Mouse (Mus musculus): ENCODE data around the gene Spats2l.

Gene Spats2l

DNA sequence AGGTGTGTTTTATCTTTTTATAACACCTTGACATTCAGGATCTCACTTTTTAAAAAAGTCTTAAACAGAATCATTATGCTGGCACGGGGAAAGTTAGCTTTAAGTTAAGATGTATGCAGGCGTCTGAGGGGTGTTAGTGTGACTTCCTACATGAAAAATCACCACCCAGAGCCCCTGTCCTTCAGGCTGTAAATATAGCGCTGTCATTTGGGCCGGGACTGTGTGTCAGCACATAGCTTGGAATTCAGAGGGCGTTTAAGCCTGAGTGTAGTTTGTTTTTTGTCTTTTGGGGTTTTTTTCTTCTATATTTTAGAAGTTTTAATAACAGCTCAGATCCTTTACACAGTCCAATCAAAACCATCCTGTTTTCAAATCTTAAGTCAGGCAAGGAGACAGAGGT lies 115.8 kb downstream of the Spats2l start:
- CTCF ChIA-PET, result no interaction called here

DNA sequence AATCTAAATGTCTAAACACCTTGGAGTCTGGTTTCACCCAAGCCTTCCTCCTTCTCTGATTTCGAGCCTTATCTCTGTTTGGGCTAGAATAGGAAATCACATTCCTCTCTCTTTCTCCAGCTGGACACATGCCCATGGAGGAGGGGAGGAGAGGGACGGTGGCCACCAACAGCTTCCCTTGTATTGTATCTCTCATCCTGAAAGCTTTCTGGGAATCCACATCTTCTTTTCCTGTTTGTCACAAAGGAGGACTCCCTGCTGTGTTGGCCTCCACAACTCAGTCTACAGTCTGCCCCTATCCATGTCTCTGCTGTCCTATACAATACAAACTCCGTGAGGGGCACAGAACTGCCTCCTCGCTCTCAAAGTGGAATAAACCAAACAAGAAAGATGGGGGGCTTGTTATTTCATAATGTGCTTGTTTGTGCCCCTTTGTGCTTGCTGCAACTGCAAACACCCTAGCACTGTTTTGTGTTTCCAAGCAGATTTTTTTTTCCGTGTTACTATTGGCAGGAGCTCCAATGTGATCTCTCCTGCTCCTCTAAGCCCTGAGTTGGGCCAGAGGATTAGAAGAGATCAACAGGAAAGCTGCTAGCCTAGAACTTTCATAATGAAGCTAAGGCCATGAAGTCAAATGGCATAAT lies 116.4 kb downstream of the Spats2l start:
- CTCF ChIA-PET, result no interaction called here

DNA sequence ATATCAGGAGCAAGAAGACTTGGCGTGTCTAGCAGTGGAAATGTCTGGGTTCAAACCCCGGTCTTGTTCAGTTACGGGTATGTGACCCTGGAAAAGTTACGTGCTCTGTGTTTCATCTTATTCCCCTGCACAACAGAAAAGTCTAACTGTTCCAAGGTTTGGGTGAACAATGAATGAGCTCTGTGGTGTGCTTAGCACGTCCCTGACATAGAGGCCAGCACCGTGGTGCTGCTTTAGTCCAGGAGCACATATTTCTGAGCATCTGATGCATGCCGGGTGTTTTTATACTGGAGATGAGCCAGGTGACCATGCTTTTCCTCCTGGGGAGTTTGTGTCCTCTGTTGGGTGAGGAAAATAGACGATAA lies 116.9 kb downstream of the Spats2l start:
- CTCF ChIA-PET, result no interaction called here

DNA sequence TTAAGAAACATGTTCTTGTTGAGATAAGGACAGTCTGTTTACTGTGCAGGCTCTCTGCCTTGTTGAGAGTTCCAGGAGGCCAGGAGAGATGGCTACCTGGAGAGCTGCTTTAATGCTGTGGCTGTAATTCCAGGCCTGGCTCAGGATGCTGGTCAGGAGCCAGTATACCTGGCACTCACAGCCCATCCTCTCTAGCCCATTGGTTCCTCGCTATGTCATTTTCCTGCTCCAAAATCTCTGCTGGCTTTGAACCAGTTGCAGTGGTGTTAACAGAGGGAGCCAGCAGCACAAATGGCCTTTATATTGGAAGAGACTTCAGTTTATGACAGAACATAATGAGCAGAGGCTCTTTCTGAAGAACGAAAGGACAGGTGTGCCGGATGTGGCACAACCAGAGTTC lies 127.5 kb downstream of the Spats2l start:
- CTCF ChIA-PET, result no interaction called here

DNA sequence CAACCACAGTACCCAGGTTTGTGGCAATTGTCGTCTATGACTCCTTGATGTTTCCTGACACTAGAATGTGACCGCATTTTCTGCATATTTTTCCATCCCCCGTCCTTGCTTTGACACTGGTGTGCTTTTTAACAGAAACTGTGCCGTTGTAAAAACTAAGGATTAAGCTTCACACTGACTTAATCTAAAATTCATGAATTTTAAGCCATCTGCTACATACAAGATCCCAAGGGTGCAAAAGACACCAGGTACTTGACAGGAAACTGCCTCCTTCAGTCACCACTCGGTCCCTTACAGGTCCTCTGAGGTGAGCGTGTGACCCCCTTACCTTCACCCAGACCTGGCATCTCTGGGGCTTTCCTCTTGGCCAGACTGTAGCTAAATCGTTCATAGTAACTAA lies 129.8 kb downstream of the Spats2l start:
- CTCF ChIA-PET, result no interaction called here

DNA sequence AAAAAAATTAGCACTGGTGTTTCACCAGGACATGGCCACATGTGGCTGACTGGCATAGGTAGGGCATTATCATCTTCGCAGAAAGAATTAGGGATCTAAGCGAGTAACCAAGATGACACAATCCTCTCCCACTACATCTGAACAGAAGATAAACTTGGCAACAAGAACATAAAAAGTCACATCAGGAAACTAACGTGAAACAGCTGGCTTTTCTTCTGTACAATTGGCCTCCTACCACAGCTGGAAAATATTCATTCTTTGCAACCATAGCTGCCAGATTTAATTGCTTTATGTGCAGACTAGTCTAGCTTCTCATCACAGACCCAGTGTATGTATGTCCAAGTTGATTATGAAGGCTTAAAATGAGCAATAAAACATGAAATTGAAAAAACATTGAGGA lies 131.9 kb downstream of the Spats2l start:
- CTCF ChIA-PET, result no interaction called here

DNA sequence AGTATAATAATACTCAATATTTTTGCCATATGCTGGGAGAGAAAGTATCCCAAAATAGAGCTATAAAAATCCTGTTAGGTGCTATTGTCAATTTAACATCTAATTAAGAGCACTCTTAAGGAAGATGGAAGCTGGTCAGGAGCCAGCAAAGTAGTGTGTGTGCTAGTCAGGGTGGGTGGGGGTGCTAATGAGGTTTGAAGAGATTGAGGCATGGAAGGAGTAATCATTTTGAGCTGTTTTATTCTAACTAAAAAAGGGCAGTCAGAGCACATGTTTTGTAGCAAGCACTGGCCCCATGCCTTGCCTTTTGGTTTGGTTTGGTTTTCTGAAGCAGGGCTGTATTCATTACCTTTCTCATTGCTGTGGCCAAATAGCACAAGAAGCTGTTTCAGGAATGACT lies 132.3 kb downstream of the Spats2l start:
- CTCF ChIA-PET, result interaction anchor here (0.6 kb wide), 1 partner anchor 27 kb away, joined by 4 read pairs; no protein-coding TSS in a partner anchor

DNA sequence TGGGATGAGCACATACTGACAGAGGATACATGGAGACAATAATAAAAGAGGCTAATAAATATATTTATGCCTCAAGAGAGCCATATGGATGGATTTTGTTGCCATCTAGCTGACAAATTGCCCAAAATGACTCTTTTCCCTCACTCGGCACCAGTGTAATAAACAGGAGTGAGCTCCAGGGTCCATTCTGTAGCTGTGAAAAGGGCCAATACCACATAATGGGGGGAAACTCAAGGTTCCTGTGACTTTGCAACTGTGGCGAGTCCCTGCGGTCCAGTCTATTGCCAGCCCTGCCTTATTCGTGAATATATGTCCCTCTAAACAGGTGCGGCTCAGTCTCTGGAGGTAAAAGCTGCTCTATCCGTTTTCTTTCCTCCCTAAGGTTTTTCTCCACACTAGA lies 137.6 kb downstream of the Spats2l start:
- CTCF ChIA-PET, result no interaction called here

DNA sequence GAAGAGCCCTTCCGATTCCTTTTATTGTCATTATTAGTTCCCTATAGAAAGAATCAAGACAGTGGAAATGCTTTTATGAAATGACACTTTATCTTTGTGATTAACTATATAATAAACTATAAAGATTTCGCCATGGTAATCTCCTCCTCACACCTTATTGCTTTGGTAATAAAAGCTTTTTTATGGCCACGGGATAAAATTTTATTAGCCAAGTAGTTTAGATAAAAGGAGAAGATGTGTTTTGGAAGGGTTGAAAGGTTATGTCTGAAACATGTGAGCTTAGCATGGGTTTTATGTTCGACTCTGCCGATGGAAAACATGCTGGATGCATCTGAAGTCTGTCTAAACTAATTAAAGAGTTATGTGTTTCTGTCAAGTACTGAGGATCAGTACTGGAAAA lies 143.4 kb downstream of the Spats2l start:
- CTCF ChIA-PET, result interaction anchor here (0.5 kb wide), 1 partner anchor 884 kb away, joined by 3 read pairs; no protein-coding TSS in a partner anchor

DNA sequence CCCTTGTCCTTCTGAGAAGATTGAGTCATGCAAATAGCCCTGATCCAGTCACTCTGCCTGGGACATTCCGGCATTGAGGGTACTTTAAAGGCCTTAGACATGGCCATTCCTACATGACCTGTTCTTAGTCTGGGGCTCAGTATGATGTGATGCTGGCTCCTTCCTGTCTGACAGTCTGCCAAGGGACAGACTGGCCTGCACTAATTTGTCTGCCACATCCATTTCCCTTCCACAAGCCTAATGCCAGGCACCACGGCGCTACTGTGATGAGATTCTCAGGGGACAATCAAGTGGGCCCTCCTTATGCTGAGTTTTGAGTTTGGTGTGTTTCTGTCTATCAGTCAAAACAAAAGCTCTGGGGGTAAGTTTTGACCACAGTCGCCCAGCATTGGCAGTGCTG lies 144.6 kb downstream of the Spats2l start:
- CTCF ChIA-PET, result no interaction called here

DNA sequence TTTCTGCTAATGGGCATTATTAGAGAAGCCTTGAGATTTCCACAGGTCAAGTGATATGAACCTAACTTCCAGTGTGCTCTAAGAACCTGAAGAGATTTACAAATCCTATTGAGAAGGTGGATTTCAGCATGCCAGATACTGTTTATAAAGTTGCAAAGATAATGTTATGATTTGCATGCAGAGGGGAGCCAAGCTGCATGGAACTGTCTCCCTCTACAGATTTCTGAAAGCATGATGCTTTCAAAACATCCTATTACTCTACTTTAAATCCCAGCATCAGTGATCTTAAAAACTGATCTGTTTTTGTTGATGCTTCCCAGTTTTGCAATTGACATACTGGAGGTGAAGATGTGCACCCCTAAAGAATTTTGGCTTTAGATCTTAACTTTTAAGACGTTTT lies 160.3 kb downstream of the Spats2l start:
- CTCF ChIA-PET, result no interaction called here

DNA sequence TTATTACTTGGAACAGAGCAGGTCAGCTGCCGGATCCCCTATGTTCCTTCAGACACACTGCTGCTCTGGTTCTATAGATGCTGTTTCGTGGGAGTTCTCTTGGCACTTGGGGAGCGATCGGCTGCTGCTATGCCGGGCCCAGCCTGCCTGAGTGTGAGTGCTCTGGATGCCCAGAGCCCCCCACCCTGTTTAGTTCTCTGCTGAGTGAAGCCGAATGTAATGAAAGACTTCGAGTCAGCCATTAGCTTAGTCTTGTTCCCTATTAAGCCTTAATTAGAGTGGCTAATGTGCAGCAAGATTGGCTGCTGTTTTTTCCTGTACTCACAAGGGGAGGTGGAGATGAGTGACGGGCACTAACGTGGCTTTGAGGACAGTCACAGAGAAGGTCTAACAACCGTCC lies 166.7 kb downstream of the Spats2l start:
- CTCF ChIA-PET, result no interaction called here

DNA sequence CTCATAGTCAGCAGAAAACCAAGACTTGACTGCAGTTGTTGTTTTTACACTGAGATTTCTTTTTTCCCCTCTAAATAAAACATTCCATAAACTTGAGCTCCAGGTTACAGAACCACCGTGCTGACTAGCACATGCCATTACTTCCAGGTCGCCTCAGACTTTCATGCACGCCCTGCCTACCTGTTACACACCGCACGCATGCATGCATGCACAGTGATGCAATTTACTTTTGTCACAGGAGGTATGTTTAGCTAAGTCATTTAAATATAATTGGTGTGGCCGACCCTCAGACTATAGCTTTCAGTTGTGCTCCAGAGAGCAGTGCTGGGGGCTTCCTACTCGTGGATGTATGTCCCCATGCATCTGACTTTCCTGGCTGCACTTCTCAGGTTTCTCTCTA lies 167.1 kb downstream of the Spats2l start:
- CTCF ChIA-PET, result no interaction called here

DNA sequence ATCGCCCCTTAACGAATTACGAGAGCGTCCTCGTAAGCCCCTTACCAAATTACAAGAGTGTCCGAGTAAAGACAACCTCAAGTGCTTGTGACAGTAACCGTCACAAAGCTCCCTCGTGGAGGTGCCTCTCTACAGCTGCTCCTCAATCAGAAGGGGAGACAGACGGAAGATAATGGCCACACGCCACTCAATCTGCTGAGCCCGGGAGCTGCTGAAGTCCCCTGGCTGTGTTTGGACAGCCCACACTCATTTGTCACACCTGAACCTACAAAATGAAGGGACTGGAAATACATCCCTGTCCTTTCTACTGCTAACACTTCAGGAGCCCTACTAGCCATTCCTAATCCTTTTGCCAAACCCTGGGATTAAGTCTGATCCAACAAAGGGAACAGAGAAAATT lies 167.8 kb downstream of the Spats2l start:
- CTCF ChIA-PET, result no interaction called here

DNA sequence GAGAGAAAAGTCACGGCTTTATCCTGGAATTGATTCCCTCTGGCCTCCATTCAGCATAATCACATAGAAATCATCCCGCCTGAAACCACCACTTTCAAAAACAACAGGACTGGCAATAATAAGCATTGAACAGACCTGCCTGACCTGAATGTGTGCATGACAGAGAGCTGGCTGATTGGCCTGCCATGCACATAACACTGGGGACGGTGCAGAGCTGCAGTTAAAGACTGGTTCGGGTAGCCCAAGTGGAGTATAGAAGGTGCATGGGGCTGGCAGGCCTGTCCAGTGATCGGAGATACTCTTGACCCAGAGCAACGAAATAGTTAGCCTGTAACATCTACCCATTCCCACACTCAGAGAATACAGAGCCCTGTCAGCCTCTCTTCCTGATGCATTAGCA lies 168.3 kb downstream of the Spats2l start:
- CTCF ChIA-PET, result no interaction called here

DNA sequence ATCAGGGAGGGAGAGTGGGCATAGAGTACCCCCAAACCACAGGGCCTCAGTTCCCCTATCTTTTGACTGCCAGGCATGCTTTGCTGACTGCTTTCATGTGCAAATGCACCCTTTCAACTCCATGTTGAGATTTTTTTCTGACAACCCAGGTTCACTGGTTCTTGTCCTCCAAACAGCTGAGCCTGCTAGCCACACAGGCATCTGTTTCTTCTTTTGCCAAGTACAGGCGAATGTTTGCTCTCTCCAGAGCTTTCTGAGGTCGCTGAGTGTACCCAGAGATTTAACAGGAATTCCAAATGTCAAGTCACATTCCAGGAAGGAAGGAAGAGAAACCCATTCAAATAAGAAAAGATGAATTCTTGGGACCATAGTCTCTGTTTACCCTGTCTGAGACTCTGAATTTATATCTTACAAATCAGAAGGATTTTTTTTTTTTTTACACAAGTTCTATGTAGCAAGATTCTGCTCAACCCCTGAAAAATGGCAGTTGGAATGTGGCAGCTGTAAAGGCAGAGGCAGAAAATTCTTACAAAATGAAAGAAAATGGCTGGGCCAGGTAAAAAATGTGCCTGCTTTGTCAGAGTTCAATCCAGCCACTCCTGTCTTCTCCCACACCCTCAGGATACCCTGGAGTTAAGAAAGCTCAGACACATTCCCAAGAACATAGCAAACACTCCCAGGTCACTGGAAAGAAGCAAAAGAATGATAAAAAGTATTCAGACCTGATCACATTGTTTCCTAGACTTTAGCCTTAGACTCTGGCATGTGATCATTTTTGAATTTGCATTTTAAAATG lies 173.8 kb downstream of the Spats2l start:
- CTCF ChIA-PET, result no interaction called here

DNA sequence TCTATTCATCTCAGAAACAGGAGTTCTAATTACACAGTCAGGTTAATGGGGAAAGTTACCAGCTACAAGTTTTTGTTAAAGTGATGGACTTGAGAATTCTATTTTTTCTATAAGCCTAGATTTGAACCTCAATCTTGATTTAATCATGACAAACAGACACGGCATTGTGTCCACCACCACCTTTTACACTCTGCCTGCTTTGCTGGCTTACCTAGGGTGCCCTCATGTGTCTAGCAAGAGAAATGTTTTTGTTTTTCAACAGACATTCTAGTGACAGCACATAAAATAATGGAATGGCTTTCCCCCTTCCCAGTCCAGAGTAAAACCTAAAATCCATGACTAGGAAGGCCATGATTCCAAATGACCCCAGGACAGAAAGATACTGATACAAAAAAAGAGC lies 175.2 kb downstream of the Spats2l start:
- CTCF ChIA-PET, result interaction anchor here (0.6 kb wide), 1 partner anchor 22 kb away, joined by 3 read pairs; no protein-coding TSS in a partner anchor

DNA sequence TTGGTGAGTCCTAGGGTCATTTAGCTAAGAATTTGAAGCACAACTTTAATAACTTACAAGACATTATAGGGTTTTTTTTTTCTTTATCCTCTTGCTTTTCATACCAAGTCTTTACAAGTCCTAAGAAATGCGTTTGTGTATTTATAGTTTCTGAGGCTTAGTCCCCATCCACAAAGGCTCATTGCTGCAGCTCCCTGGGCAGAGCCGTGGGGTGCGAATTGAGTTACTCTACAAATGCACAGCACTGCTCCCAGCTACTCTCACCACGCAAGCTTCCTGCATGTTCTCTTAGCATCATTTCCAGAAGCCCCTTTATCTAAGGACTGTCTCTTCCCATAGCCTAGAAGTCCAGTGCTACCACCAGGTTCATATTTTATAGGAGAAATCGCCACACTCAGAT lies 175.8 kb downstream of the Spats2l start:
- CTCF ChIA-PET, result interaction anchor here (0.6 kb wide), 1 partner anchor 758 kb away, joined by 3 read pairs; no protein-coding TSS in a partner anchor

DNA sequence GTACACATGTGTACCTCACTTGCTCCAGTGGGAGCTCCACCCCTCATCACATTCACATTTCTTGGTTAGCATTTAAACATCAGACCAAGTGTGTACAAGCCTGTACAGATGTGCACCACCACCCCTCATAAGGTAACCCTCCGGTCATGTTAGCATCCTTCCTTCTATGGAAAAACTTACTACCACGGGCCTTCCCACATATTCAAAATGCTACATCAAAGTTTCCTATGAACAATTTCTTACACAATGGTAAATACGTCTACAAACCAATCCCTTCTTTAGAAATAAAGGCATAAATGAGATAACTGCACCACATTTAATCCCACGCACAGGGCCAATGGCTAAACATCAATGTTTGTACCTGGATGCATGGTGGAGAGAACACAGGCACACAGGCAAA lies 178.5 kb downstream of the Spats2l start:
- CTCF ChIA-PET, result no interaction called here

DNA sequence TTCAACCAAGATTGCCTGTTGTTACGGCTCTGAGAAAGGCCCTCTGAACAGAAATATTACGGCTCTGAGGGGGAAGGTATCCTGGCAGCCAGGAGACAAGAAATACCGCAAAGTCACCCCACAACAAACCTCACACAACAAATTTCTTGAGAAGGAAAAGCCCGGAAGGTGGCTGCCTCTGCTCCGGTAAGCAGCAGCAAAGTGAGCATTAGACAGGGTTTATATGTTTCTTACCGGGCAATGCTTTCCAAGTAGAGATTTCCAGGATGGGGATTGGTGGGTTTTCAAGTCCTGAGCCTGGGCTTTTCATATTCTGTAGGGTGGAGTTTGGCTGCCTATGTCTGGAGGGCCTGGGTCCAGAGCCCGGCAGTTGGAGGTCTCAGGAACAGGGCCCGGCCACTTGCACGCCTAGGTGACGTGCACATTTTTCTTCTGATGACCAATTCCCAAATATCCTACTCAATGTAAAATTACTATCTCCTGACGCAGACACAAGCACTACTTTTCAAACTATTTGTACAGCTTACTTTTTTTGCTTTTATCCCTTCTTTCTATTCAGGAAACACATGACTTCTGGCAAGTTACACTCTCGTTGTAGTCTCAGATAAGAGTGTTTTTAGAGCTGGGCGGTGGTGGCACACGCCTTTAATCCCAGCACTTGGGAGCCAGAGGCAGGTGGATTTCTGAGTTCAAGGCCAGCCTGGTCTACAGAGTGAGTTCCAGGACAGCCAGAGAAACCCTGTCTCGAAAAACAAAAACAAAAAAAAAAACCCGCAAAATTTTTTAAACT lies 179.8 kb downstream of the Spats2l start:
- CTCF ChIA-PET, result interaction anchor here (0.6 kb wide), 1 partner anchor 1857 kb away, joined by 7 read pairs; no protein-coding TSS in a partner anchor

DNA sequence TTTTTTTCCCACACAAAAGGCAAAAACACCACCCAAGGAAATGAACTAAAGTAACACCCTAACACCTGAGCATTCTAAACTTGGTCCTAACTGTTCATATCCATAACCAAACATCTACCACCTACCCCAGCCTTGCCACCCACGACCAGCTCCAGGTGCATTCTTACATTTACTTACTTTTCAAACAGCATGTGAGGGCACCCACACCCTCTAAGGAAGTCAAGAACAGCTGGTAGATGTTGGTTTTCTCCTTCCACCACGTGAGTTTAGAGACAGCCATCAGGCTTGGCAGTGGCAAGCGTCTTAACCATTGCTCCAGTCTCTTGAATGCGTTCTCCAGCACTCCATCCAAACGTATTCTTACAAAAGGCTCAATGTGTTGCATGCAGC lies 180.4 kb downstream of the Spats2l start:
- CTCF ChIA-PET, result no interaction called here

DNA sequence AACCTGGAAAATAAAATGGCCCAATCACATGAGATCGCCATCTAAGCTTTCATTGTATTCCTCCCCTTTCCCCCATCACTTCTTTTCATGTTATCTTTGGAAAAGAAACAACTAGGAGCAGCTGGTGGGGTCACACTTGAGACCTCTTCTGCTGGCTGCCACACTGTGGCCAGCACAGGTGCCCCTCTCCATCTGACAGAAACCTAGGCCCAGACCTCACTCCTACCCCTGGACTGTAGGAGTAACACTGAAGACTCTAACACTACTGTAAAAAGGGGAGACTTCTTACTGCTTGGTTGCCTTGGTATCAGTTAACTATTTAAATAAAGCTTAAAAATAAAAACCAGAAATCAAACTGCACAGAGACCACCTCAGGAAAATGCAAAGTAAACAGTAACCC lies 181.8 kb downstream of the Spats2l start:
- CTCF ChIA-PET, result no interaction called here
